Mouse (Mus musculus) gastrocnemius, adult 8-10 months (tissue): Measurements from ENCODE around the gene Nepro. TPM values are rescaled to one million over a fixed set of nuclear protein-coding genes. Genes with fewer than 3 reads are reported as not detected.

Experiments used
- DNase-seq, 2 experiments: peaks; one replicate each; pipeline ENCODE4 v3.0.0; 2022; ENCODE audit warnings: low spot score in 2 of 2
- total RNA-seq, 4 experiments: library from RNA; stranded (reverse); gene quantifications; 2 replicates each; pipeline ENCODE4 v1.2.4; 2022

The Nepro gene
- total RNA-seq, 4 experiments from 2014 or later, result 2.9 to 5.6 (median 3.3) TPM

DNA sequence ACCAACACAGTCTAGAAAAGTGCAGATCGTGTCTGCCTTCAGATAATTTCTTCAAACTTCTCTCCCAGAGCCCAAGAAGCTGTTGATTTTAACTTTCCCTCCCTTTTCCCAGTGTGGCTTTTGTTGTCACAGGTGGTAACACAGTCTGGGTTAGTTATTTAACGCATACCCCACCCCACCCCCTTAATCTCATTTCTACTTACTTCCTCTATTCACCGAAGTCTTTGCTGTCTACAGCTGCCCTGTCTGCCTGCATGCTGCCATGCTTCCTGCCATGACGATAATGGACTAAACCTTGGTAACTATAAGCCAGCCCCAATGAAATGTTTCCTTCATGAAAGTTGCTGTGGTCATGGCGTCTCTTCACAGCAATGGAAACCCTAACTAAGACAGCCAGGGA is 21.8 kb upstream of the Nepro start:
- DNase-seq, result no peak

DNA sequence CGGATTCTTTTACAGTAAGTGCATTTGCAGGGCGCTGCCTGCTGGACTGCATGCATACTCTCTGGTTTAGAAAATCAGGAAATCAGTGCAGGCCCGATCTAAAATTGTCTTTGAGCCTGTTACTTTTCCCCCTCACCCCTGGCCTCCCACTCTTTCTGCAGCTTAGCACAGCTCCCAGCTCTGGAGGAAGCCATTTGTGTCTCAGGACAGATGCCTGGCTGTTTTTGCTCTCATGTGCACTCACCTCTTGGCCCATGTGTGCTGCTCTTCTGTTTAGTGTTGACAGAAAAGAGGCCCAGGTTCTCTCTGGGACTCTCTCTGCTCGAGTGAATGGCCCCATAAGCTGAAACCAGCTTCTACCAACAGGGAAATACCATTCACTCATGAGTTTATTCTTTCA is 20.6 kb upstream of the Nepro start:
- DNase-seq, result no peak

DNA sequence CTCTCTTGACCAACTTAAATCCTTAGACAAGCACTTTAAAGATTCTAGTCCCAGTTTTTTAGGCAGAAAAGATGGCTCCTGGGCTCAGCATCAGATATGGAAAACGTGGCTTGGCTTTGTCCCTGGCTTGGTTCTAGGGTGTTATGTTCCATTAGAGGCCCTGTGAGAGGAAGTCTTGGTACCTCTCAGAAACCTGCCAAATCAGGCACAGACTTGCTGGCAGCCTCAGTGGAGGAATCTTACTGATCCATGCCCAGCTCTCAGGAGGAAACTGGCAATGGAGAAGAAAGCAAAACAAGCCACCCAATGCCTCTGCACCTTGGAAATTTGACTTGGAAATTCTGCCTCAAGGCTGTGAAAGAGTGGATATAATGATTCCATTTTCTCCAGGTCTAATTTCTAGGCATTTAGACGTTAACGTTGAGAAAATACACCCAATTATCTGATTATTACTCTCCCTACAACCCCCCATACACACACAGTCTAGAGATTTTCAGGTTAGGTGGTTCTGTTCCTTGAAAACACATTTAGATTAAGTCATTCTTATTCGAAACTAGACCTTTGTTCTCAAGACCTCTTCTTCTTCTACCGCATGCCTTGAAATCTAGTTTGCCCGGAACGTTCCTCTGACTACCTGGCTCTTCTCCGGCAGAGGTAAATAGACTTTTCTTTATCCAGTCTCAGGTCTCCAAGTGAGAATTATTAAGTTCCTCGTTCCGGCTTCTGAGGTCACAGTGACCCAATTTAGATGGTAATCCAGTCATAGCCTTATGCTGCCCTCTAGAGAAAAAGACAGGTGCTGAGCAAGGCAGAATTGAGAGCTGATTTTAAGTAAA is 7.6 kb upstream of the Nepro start:
- DNase-seq, result no peak

- DNase-seq, result no peak
These were observed 6.9 kb upstream of the Nepro start for GRCm38 (mm10) chr16:44717141-44717634.

DNA sequence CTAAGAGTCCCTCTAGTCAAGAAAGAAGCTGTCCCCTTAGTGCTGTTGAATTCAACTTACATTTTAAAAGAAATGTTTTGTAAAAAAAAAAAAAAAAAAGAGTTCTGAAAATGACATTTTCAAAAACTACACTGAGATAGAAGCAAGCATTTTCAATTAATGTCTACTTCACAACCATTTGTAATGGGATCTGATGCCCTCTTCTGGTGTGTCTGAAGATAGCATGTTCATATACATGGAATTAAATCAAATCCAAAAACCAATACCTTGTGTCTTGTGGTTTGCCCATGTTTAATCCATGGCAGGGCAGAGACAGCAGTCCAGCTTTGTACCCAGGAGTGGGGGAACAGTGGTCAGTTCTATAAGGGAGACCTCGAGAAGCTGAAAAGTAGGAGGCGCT is 6.3 kb upstream of the Nepro start:
- DNase-seq, result no peak

DNA sequence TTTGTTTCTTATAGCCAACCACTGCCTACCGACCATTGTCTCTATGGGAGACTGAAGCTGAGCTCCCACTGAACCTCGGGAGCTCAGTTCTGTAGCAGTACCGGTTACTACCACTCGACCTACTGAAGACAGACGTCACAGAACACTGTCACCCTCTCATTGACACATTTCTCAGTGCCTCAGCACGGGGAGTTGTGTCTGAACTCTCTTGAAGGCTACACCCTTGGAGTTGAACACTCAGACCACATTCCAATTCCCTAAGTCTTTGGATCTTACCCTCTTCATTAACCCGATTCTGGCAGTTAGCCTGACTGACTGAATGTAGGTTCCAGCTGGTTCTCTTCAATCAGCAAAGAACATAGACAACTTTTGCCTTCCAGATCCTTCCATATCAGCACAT is 4.8 kb upstream of the Nepro start:
- no peak for DNase-seq

DNA sequence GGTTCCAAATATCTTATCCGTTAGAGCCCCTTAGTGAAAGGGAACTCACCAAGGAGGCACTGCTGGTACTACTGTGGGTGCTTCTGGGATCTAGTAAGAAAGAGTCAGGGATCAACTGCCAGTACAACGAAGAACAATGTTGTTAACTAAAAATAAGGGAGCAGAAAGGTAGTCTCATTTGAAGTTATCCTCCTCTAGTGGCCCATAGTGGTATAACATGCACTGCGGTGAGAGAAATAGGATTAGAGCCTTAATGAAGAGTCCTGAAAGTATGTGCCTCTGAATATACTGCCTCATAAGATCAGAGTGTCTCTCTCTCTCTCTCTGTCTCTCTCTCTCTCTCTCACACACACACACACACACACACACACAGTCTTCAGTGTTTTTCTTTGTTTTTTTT is 3.6 kb upstream of the Nepro start:
- DNase-seq, result no peak

- DNase-seq, result no peak
These were observed 1.4 kb upstream of the Nepro start for GRCm38 (mm10) chr16:44722666-44723065.

DNA sequence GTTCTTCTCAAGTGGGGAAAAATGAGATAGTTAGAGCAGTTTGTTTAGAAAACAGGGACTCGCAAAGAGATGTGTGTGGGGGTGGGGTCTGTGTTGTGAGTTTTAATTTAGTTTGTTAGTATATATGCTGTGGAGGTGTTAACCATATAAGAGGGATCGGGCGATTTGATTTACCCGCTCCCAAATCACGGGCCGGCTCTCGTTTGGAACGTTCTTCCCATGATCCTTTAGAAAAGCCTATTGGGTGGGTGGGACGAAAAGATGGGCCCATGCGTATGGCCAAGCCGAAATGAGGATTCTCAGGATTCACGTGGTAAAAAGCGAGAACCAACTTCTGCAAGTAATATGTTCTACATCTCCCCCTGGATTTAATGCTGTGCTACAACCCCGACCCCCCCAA is 746 bp downstream of the Nepro start:
- peak in 1 of 2 experiments; percentile 15 for DNase-seq

- peak; percentile 63 to 66 for DNase-seq
These were observed 1.5 kb downstream of the Nepro start for GRCm38 (mm10) chr16:44725286-44726223.

GRCm38 (mm10) chr16:44727525-44727924 is 3.4 kb downstream of the Nepro start:
- DNase-seq, result no peak

DNA sequence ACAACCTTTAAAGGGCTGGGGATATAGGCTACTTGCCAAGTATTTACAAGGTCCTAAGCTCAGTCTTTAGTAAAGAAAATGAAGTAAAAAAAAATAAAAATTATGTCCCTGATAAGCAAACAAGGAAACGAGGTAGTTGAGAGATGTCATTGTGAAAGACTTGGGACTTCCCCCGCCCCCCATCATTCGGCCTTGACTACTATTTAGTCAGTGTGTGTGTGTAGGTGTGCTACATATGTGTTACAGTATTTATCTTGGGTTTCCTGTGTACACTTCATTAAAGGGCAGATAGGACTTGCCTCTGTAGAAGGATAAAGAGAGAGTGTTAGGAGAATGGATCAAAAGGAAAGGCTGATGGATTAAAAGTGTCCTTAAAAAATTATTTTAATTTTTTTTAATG is 10.0 kb downstream of the Nepro start:
- no peak for DNase-seq

- DNase-seq, result no peak
These were observed 11.6 kb downstream of the Nepro start for GRCm38 (mm10) chr16:44735676-44736075.

GRCm38 (mm10) chr16:44736118-44736517 is 12.0 kb downstream of the Nepro start:
- no peak for DNase-seq

DNA sequence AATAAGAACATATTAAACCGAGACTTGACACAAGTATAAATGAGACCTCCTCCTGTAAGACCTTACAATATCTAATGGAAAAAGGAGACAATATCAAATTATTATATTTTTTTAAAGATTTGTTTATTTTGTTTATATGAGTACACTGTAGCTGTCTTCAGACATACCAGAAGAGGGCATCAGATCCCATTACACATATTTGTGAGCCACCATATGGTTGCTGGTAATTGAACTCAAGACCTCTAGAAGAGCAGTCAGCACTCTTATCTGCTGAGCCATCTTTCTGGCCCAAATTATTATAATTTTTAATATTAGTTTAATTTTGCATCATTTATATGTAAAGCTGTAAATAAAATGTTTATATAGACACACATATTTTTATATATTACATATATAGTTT is 18.7 kb downstream of the Nepro start:
- DNase-seq, result no peak

- no peak for DNase-seq
These were observed 21.4 kb downstream of the Nepro start for GRCm38 (mm10) chr16:44745471-44745865.

- peak; percentile 56 to 69 for DNase-seq
These were observed 21.9 kb downstream of the Nepro start, which contains the start of gene Gtpbp8 for GRCm38 (mm10) chr16:44745866-44746562. Gtpbp8 (minus strand) TSS chr16:44746363.

DNA sequence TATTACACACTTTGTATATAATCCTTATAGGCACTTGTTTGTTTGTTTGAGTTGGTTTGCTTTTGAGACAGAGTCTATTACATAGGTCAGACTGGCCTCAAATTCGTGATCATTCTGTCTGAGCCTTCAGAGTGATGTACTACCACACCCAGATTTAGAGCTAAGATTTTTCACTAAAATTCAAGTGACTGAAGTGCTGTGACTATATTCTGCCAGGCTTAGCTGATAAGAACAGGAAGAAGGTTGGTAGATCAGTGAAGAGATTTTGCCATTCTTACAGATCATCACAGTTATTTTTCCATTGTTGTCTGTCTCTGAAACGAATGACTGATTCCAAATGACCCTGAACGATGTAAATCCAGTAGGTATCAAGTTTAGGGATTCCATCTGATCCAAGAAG is 23.9 kb downstream of the Nepro start:
- no peak for DNase-seq

- DNase-seq, result no peak
These were observed 33.6 kb downstream of the Nepro start for GRCm38 (mm10) chr16:44757700-44758099.

- DNase-seq, result no peak
These were observed 37.7 kb downstream of the Nepro start for GRCm38 (mm10) chr16:44761811-44762210.

- no peak for DNase-seq
These were observed 41.6 kb downstream of the Nepro start, which contains the start of gene Cd200r1 for GRCm38 (mm10) chr16:44765555-44766319. Cd200r1 (plus strand) TSS chr16:44765736.
